Mouse (Mus musculus) embryonic facial prominence, embryonic 12.5 days (tissue): Measurements from ENCODE around the gene Rab11fip4. TPM values are rescaled to one million over a fixed set of nuclear protein-coding genes. Genes with fewer than 3 reads are reported as not detected.

Experiments
- ATAC-seq: fragments of 200-750 bp; cut with Nextera tagmentation; 2 replicates; pipeline ENCODE4 v1.8.0; 2017; ENCODE audit not compliant: insufficient number of reproducible peaks, insufficient read depth, low FRiP score, low TSS enrichment
- H3K27ac ChIP-seq: fragments of 300-500 bp; sonication (generic); 2 replicates; pipeline ENCODE4 v1.5.1; 2016; ENCODE audit warnings: mild to moderate bottlenecking
- H3K27me3 ChIP-seq: fragments of 300-500 bp; sonication (generic); 2 replicates; pipeline ENCODE4 v1.6.1; 2016; ENCODE audit warnings: mild to moderate bottlenecking, moderate library complexity
- H3K36me3 ChIP-seq: fragments of 300-500 bp; sonication (generic); 2 replicates; pipeline ENCODE4 v1.6.1; 2016; ENCODE audit warnings: mild to moderate bottlenecking
- H3K4me1 ChIP-seq: fragments of 300-500 bp; sonication (generic); 2 replicates; pipeline ENCODE4 v1.6.1; 2016
- H3K4me2 ChIP-seq: fragments of 300-500 bp; sonication (generic); replicated peaks from 2 replicates; pipeline ENCODE4 v1.6.1; 2016; ENCODE audit warnings: mild to moderate bottlenecking, moderate library complexity
- H3K4me3 ChIP-seq: fragments of 300-500 bp; sonication (generic); 2 replicates; pipeline ENCODE4 v1.5.1; 2016; ENCODE audit warnings: mild to moderate bottlenecking
- H3K9ac ChIP-seq: fragments of 300-500 bp; sonication (generic); 2 replicates; pipeline ENCODE4 v1.6.1; 2016; ENCODE audit warnings: mild to moderate bottlenecking, moderate library complexity
- H3K9me3 ChIP-seq: fragments of 300-500 bp; sonication (generic); 2 replicates; pipeline ENCODE4 v1.6.1; 2016; ENCODE audit warnings: mild to moderate bottlenecking, moderate library complexity
- WGBS: fragments of 180-500 bp; shearing (Covaris S2); methylation state at CpG from one replicate; pipeline ENCODE4 v1.1.7; 2016; 5-methylcytosine and 5-hydroxymethylcytosine counted together
- polyA plus RNA-seq: library from polyadenylated mRNA; unstranded; fragments of >200 nt; fragmentation: Nextera tagmentation; extraction: Ambion mirVana; gene quantifications from 2 replicates; pipeline ENCODE4 v1.2.1, GENCODE M21; 2016

Gene Rab11fip4
- polyA plus RNA-seq, 1 experiment from 2014 or later = 12.1 TPM

- no peaks in the 10 kb centered on the region for H3K36me3 ChIP-seq
- H3K9me3 ChIP-seq = no peaks in the 10 kb centered on the region
- H3K27me3 ChIP-seq = no peaks in the 10 kb centered on the region
- H3K4me2 ChIP-seq = no peak overlapping the region
- no peak for ATAC-seq
- no peak overlapping the region for H3K4me3 ChIP-seq
- H3K4me1 ChIP-seq = peaks cover 50% of the 10 kb centered on the region
- H3K27ac ChIP-seq = no peak overlapping the region
- H3K9ac ChIP-seq = no peak overlapping the region
- whole genome bisulfite sequencing = 80% methylated on average over 9 of the region's 9 CpGs
Observed at GRCm38 (mm10) chr11:79643730-79644129, 52.7 kb downstream of the Rab11fip4 start.

GRCm38 (mm10) chr11:79644717-79645191, 53.7 kb downstream of the Rab11fip4 start:
- Histone ChIP-seq H3K4me2 (no peak overlapping the region), H3K9me3 (no peaks in the 10 kb centered on the region), H3K4me3 (no peak overlapping the region), H3K27ac (no peak overlapping the region; the same call in 1 of the 2 replicates), H3K9ac (no peak overlapping the region), H3K36me3 (no peaks in the 10 kb centered on the region), H3K4me1 (peaks cover 60% of the 10 kb centered on the region), H3K27me3 (no peaks in the 10 kb centered on the region)
- no peak for ATAC-seq
- 45% methylated on average over 8 of the region's 8 CpGs for WGBS

GRCm38 (mm10) chr11:79646026-79646425, 55.0 kb downstream of the Rab11fip4 start:
- H3K36me3 ChIP-seq = no peaks in the 10 kb centered on the region
- no peaks in the 10 kb centered on the region for H3K9me3 ChIP-seq
- 59% methylated on average over 5 of the region's 5 CpGs for WGBS
- peaks cover 66% of the 10 kb centered on the region for H3K4me1 ChIP-seq
- H3K9ac ChIP-seq = no peak overlapping the region
- ATAC-seq = no peak
- no peak overlapping the region for H3K4me2 ChIP-seq
- H3K27me3 ChIP-seq = no peaks in the 10 kb centered on the region
- H3K27ac ChIP-seq = 0 out of 2 replicates have a peak overlapping the region, but pooled peaks have one; percentile 12
- no peak overlapping the region for H3K4me3 ChIP-seq

- no peaks in the 10 kb centered on the region for H3K36me3 ChIP-seq
- H3K9ac ChIP-seq = no peak overlapping the region
- no peak overlapping the region for H3K4me3 ChIP-seq
- no peaks in the 10 kb centered on the region for H3K9me3 ChIP-seq
- H3K4me1 ChIP-seq = peaks cover 67% of the 10 kb centered on the region
- no peak overlapping the region for H3K4me2 ChIP-seq
- no peaks in the 10 kb centered on the region for H3K27me3 ChIP-seq
- 0 out of 2 replicates have a peak overlapping the region, but pooled peaks have one; percentile 30 for H3K27ac ChIP-seq
- ATAC-seq = no peak
- WGBS = 15% methylated on average over 12 of the region's 12 CpGs
Observed at GRCm38 (mm10) chr11:79646467-79647070, 55.6 kb downstream of the Rab11fip4 start.

- Histone ChIP-seq H3K36me3 (no peaks in the 10 kb centered on the region), H3K27ac (0 out of 2 replicates have a peak overlapping the region, but pooled peaks have one; percentile 30), H3K9ac (no peak overlapping the region), H3K4me3 (no peak overlapping the region), H3K4me1 (peaks cover 67% of the 10 kb centered on the region), H3K27me3 (no peaks in the 10 kb centered on the region), H3K4me2 (no peak overlapping the region), H3K9me3 (no peaks in the 10 kb centered on the region)
- ATAC-seq = no peak
- WGBS = 49% methylated on average over 8 of the region's 8 CpGs
Observed at GRCm38 (mm10) chr11:79647071-79647501, 56.1 kb downstream of the Rab11fip4 start.

GRCm38 (mm10) chr11:79650359-79650835, 59.4 kb downstream of the Rab11fip4 start:
- Histone ChIP-seq H3K27ac (peak overlapping the region; percentile 81), H3K4me3 (no peak overlapping the region), H3K9ac (peak overlapping the region; percentile 37; the same call in 1 of the 2 replicates), H3K4me1 (peaks cover 48% of the 10 kb centered on the region), H3K36me3 (no peaks in the 10 kb centered on the region), H3K27me3 (no peaks in the 10 kb centered on the region), H3K4me2 (no peak overlapping the region), H3K9me3 (no peaks in the 10 kb centered on the region)
- no peak for ATAC-seq
- 22% methylated on average over 5 of the region's 5 CpGs for WGBS

GRCm38 (mm10) chr11:79652257-79652656, 61.2 kb downstream of the Rab11fip4 start:
- Histone ChIP-seq H3K4me3 (no peak overlapping the region), H3K4me2 (no peak overlapping the region), H3K36me3 (no peaks in the 10 kb centered on the region), H3K9ac (no peak overlapping the region), H3K27ac (no peak overlapping the region), H3K27me3 (no peaks in the 10 kb centered on the region), H3K9me3 (no peaks in the 10 kb centered on the region), H3K4me1 (peaks cover 35% of the 10 kb centered on the region)
- no peak for ATAC-seq
- WGBS = 75% methylated on average over 9 of the region's 9 CpGs

GRCm38 (mm10) chr11:79652921-79653575, 62.0 kb downstream of the Rab11fip4 start:
- Histone ChIP-seq H3K27ac (no peak overlapping the region), H3K27me3 (no peaks in the 10 kb centered on the region), H3K9me3 (no peaks in the 10 kb centered on the region), H3K4me2 (no peak overlapping the region), H3K9ac (no peak overlapping the region), H3K4me3 (no peak overlapping the region), H3K4me1 (peaks cover 32% of the 10 kb centered on the region), H3K36me3 (no peaks in the 10 kb centered on the region)
- 79% methylated on average over 20 of the region's 20 CpGs for WGBS
- ATAC-seq = no peak

- ATAC-seq = no peak
Observed at GRCm38 (mm10) chr11:79654407-79654831, 63.4 kb downstream of the Rab11fip4 start.

GRCm38 (mm10) chr11:79655592-79655991, 64.6 kb downstream of the Rab11fip4 start:
- H3K9ac ChIP-seq = no peak overlapping the region
- no peaks in the 10 kb centered on the region for H3K9me3 ChIP-seq
- H3K27ac ChIP-seq = no peak overlapping the region
- no peaks in the 10 kb centered on the region for H3K27me3 ChIP-seq
- ATAC-seq = no peak
- peaks cover 11% of the 10 kb centered on the region for H3K4me1 ChIP-seq
- no peak overlapping the region for H3K4me3 ChIP-seq
- no peaks in the 10 kb centered on the region for H3K36me3 ChIP-seq
- WGBS = 84% methylated on average over 7 of the region's 7 CpGs
- H3K4me2 ChIP-seq = no peak overlapping the region

More at GRCm38 (mm10) chr11:79654407-79654831, 63.4 kb downstream of the Rab11fip4 start:
- no peak overlapping the region for H3K4me2 ChIP-seq
- H3K36me3 ChIP-seq = no peaks in the 10 kb centered on the region
- H3K4me3 ChIP-seq = no peak overlapping the region
- no peak overlapping the region for H3K9ac ChIP-seq
- H3K9me3 ChIP-seq = no peaks in the 10 kb centered on the region
- H3K27ac ChIP-seq = no peak overlapping the region
- no peaks in the 10 kb centered on the region for H3K27me3 ChIP-seq
- 76% methylated on average over 4 of the region's 4 CpGs for WGBS
- H3K4me1 ChIP-seq = peaks cover 22% of the 10 kb centered on the region

- Histone ChIP-seq H3K9me3 (no peaks in the 10 kb centered on the region), H3K27me3 (no peaks in the 10 kb centered on the region), H3K27ac (no peak overlapping the region), H3K9ac (no peak overlapping the region), H3K4me2 (no peak overlapping the region), H3K4me1 (peaks cover 14% of the 10 kb centered on the region), H3K36me3 (no peaks in the 10 kb centered on the region), H3K4me3 (no peak overlapping the region)
- no peak for ATAC-seq
- 79% methylated on average over 1 of the region's 1 CpGs for WGBS
Observed at GRCm38 (mm10) chr11:79656491-79656890, 65.5 kb downstream of the Rab11fip4 start.

- Histone ChIP-seq H3K36me3 (no peaks in the 10 kb centered on the region), H3K9ac (no peak overlapping the region), H3K4me2 (no peak overlapping the region), H3K27me3 (no peaks in the 10 kb centered on the region), H3K4me1 (peaks cover 20% of the 10 kb centered on the region), H3K4me3 (no peak overlapping the region), H3K27ac (no peak overlapping the region), H3K9me3 (no peaks in the 10 kb centered on the region)
- ATAC-seq = no peak
- 76% methylated on average over 5 of the region's 5 CpGs for WGBS
Observed at GRCm38 (mm10) chr11:79657053-79657452, 66.0 kb downstream of the Rab11fip4 start.
